Mouse (Mus musculus) adrenal gland, postnatal 10 days (tissue): ENCODE data around the gene Acsf2. TPM values are rescaled to one million over a fixed set of nuclear protein-coding genes. Genes with fewer than 3 reads are reported as not detected.

ENCODE experiments used
- DNase-seq: peaks from one replicate; pipeline ENCODE4 v3.0.0; 2021; ENCODE audit warnings: mixed read lengths
- total RNA-seq, 2 experiments: library from RNA; stranded (reverse); gene quantifications; 2 replicates each; pipeline ENCODE4 v1.2.3; 2021

Gene Acsf2
- total RNA-seq, 2 experiments from 2014 or later: 55.9 to 57.7 TPM

GRCm38 (mm10) chr11:94598437-94599120 lies 3.1 kb downstream of the Acsf2 start:
- DNase-seq: no peak

DNA sequence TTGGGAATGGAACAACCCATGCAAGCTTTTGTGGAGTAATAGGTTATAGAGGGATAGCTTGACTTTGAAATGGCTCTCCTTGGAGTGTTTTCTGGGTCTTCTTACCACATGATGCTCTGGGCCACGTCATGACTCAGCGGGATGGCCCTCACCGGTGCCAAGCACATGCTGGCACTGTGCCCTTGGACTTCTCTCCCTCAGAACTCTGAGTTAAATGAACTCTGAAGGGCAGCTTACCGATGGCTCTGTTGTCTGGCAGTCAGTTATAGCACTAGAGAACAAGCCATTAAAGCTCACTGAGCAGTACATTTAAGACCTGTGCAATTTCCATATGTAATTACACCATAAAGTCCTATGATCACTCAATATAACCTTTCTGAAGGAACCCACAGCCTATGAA lies 4.4 kb downstream of the Acsf2 start:
- peak; percentile 90 for DNase-seq

DNA sequence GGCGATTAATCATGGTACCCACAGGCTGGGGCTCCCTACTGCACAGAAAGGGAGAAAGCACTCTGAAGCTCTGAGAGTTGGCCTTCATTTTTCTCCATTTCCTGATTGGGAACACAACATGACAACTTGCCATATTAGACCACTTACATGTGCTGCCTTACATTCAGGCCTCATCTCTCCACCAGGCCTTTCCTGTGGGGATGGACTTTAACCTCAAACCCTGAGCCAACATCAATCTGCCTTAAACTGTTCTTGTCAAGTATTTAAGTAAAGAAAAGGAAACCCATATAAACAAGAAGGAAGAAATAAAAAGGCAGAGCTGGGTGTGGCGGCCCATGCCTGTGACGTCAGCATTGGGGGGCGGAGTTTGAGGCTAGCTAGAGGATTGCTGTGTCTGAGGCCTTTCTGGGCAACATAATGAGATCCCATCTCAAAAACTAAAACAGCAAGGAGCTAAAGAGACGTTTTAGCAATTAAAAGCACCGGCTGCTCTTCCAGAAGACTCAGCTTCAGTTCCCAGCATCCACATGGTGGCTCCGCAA lies 5.3 kb downstream of the Acsf2 start:
- peak; percentile 27 for DNase-seq

GRCm38 (mm10) chr11:94587511-94587910 lies 14.2 kb downstream of the Acsf2 start:
- no peak for DNase-seq

DNA sequence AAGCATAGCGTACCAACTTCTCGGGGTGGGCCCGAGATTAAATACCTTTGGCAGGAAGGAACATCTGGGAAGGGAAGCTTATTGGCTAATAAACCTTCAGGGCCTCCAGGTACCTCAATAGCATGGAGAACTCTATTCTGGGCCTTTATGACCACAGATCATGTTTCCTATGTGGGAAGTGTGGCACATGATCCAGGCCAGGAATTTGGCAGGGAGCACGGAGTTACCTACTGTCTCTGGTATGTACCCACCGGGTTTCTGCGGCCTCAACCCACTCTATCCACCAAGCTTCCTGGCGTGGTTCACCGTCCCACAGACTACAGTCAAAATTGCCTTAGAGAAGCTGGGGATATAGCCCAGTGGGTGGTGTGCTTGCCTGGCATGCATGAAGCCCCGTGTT lies 16.6 kb downstream of the Acsf2 start:
- DNase-seq: no peak

- DNase-seq: no peak
Measured at GRCm38 (mm10) chr11:94580111-94580740, 21.4 kb downstream of the Acsf2 start.

DNA sequence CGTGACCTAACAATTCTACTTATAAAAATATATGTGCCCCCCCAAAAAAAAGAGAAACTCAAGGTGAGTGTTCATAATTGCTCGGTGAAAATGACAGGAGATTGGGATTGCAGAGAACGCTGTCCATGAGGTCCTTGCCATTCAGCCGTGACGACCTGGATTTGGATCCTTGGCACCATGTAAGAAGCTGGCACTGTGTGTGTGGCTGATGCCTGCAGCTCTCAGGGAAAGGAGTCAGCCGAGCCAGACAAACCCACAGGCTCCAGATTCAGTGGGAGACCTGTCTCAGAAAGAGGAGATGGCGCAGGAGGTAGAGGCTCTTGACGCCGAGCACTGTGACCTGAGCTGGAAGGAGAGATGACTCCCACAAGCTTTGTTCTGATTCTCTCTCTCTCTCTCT lies 25.3 kb downstream of the Acsf2 start:
- DNase-seq: no peak

DNA sequence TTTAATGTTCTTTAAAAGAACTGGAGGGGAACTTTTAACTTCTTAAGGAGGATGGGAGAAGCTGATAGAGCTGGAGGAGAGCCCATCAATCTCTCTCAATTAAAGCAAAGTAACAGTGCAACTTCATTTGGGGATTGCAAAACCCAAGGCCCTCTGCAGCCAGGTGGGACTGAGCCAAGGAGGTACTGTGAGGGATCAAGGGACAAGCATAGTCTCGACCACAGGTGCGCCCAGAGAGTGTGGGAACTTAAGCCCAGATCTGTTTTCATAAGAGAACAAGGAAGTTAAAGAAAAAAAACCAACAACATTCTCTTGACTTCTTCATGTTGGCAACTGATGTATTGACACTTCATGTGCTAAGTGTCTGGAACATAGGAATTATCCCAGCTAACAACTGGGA lies 26.6 kb downstream of the Acsf2 start:
- no peak for DNase-seq

DNA sequence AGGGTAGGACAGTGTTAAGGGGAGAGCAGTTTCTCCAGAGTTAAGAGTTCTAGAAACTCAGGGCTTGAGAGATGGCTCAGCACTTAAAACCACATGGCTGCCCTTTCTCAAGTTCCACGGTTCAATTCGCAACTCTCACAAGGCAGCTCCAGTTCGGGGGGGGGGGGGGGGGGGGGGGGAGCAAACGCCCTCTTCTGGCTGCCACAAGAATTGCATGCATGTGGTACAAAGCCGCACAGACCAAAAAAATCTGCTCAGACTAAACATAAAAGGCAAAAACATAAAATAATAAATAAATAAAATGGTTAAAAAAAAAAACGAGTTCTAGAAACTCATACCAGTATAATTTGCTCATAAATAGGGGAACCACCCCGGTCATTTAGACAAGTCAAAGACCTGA lies 27.1 kb downstream of the Acsf2 start:
- DNase-seq: no peak

DNA sequence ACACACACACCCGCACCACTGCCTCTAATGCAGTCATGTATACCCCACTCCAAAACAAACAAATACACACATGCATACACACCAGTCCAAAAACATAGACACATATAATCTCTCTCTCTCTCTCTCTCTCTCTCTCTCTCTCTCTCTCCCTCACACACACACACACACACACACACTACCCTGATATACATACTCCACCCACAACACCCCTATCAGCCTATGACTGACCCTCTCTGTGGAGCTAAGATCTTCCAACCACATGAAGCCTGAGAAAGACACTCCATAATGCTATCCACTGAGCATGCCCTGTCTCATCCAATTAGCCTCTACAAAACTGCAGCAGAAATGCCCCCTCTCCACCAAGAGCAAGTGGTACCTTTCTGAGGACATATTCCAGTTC lies 29.8 kb downstream of the Acsf2 start:
- DNase-seq: no peak

- peak; percentile 48 for DNase-seq
Measured at GRCm38 (mm10) chr11:94570612-94571011, 31.1 kb downstream of the Acsf2 start.

- no peak for DNase-seq
Measured at GRCm38 (mm10) chr11:94567326-94567725, 34.3 kb downstream of the Acsf2 start.

DNA sequence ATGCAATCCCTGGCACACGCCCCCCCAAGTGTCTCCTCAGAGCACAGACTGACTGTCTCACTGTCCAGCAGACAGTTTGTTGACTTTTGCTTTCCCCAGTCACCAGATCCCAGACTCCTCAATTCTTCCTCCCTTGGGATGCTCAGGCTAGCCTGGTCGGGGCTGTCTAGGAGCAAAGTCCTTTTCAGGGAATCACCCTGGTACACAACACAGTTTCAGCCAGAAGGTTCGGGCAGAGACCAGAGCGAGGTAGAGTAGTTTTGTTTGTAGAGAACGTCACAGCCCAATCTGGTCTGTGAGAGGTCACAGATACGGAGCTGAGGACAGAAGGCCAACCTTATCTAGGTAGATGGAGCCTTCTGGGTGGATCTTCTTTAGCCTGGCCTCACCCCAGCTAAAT lies 35.1 kb downstream of the Acsf2 start:
- no peak for DNase-seq

GRCm38 (mm10) chr11:94565151-94565479 lies 36.6 kb downstream of the Acsf2 start:
- DNase-seq: no peak

DNA sequence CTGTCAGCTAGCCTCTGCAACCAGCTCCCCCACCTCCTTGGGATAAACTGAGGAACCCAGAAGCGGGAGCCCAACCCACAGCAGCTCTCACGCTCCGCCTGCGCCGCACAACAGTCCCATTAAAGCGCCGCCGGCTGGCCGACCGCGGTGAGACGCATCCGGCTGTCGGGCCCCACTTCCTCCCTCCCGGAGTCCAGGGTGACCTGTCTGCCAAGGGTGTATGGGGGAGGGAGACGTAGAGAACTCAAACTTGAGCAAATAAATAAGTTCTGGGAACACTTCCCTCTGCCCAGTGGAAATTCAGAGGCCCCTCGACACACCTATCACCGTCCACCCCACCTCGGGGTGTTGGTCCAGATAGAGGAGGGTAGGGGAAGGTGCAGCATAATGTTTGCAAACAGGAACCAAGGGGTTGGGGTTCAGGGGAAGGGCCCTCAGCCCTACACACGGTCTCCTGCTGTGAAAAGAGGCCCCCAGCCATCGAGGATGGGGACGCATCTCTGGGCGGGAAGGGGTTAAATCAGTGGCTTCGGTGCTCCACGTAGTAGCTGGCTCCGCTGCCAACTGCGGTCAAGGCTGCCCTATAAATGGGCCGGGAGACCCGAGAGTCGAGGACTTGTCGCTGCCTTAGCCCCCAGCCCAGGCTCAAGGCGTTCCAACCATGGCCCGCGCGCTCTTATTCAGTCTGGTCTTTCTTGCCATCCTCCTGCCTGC lies 37.1 kb downstream of the Acsf2 start, which contains the start of gene Chad:
TSS of gene Chad (plus strand) at position 611 of the 714 bp plus-strand sequence.
- DNase-seq: peak; percentile 70

GRCm38 (mm10) chr11:94563821-94564220 lies 37.9 kb downstream of the Acsf2 start:
- DNase-seq: no peak

- no peak for DNase-seq
Measured at GRCm38 (mm10) chr11:94563383-94563782, 38.3 kb downstream of the Acsf2 start.

- no peak for DNase-seq
Measured at GRCm38 (mm10) chr11:94558226-94558625, 43.4 kb downstream of the Acsf2 start.

DNA sequence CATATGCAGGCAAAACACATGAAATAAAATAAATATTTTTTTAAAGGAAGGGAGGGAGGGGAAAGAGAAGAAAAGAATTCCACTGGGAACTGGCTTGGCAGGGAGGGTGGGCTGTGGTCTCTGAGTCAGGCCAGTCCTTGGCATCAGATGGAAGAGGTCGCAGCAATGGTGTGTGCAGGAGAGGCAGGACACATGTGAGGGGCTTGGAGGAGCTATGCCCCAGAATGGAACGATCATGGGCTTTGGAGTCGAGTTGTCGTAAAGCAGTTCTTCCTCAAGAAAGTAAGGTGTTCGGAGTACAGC lies 51.3 kb downstream of the Acsf2 start:
- no peak for DNase-seq

- DNase-seq: no peak
Measured at GRCm38 (mm10) chr11:94549691-94550441, 51.8 kb downstream of the Acsf2 start.

DNA sequence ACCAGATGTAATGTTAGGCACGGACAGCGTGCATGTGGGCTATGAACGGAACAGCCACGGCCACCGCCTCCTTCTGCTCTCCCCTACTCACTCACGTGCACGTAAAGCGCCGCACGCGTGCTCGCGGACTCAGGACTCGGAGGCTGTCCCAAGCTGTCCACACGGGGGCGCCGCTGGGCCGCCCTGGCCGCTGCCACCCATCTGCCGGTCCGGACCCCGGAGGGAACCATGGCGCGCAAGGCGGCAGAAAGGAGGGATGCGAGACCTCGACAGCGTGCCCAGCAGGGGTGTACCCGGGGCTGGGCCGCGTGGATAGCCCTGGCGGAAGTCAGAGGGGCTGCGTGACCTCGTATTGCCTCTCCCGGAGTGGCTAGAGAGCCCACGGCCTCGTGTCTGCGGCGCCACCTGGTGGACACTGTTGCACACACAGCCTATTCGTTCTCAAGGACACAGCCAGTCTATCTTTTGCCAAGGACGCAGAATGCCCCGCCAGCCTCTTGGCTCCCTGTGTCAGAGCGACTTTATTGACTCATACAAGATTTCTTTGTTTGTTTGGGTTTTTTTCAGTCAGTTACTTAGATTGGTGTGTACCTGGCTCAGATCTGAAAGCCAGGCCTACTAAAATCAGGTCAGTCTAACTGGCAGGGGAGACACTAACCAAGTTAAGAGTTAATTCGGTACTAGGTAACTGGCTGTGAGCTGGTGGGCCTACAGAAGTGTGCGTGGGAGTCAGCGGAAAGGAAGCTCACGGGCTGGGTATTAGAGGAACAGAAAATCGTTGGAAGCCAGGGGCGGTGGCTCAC lies 52.6 kb downstream of the Acsf2 start, which contains the start of gene Rsad1:
TSS of gene Rsad1 (minus strand) at position 368 of the 803 bp plus-strand sequence.
- DNase-seq: peak; percentile 96
